Mouse (Mus musculus) intestine, embryonic 16.5 days (tissue): ENCODE measurements around the gene Gsta2. TPM values are rescaled to one million over a fixed set of nuclear protein-coding genes. Genes with fewer than 3 reads are reported as not detected.

Source experiments
- ATAC-seq: fragments of 200-750 bp; cut with Nextera tagmentation; 2 replicates; pipeline ENCODE4 v1.8.0; 2017; ENCODE audit warnings: moderate TSS enrichment, moderate library complexity
- H3K27ac ChIP-seq: fragments of 300-500 bp; sonication (generic); 2 replicates; pipeline ENCODE4 v1.5.1; 2014; ENCODE audit warnings: mild to moderate bottlenecking, low read length
- H3K27me3 ChIP-seq: fragments of 300-500 bp; sonication (generic); replicated peaks from 2 replicates; pipeline ENCODE4 v1.6.1; 2014; ENCODE audit warnings: low read length, control low read depth, mixed read lengths; ENCODE audit not compliant: control insufficient read depth, insufficient read depth
- H3K36me3 ChIP-seq: fragments of 300-500 bp; sonication (generic); 2 replicates; pipeline ENCODE4 v1.6.1; 2014; ENCODE audit warnings: low read length, control low read depth; ENCODE audit not compliant: control insufficient read depth, insufficient read depth
- H3K4me1 ChIP-seq: fragments of 300-500 bp; sonication (generic); 2 replicates; pipeline ENCODE4 v1.6.1; 2014; ENCODE audit warnings: low read length, control low read depth, mixed read lengths; ENCODE audit not compliant: control insufficient read depth, insufficient read depth
- H3K4me2 ChIP-seq: fragments of 300-500 bp; sonication (generic); 2 replicates; pipeline ENCODE4 v1.6.1; 2014; ENCODE audit warnings: low read depth, low read length, control low read depth
- H3K4me3 ChIP-seq: fragments of 300-500 bp; sonication (generic); 2 replicates; pipeline ENCODE4 v1.5.1; 2014; ENCODE audit warnings: mild to moderate bottlenecking, low read length
- H3K9ac ChIP-seq: fragments of 300-500 bp; sonication (generic); 2 replicates; pipeline ENCODE4 v1.6.1; 2014; ENCODE audit warnings: low read depth, low read length
- H3K9me3 ChIP-seq: fragments of 300-500 bp; sonication (generic); 2 replicates; pipeline ENCODE4 v1.6.1; 2016; ENCODE audit warnings: low read length, control low read depth; ENCODE audit not compliant: control insufficient read depth
- WGBS: fragments of 180-500 bp; shearing (Covaris S2); extraction: QIAGEN DNeasy Blood & Tissue Kit; methylation state at CpG from one replicate; pipeline ENCODE4 v1.1.7; 2014; 5-methylcytosine and 5-hydroxymethylcytosine counted together
- polyA plus RNA-seq: library from polyadenylated mRNA; unstranded; fragments of >200 nt; fragmentation: Nextera tagmentation; extraction: Ambion mirVana; gene quantifications from 2 replicates; pipeline ENCODE4 v1.2.1, GENCODE M21; 2015

Gsta2 gene
- polyA plus RNA-seq, 1 experiment from 2014 or later: 77.3 TPM

DNA sequence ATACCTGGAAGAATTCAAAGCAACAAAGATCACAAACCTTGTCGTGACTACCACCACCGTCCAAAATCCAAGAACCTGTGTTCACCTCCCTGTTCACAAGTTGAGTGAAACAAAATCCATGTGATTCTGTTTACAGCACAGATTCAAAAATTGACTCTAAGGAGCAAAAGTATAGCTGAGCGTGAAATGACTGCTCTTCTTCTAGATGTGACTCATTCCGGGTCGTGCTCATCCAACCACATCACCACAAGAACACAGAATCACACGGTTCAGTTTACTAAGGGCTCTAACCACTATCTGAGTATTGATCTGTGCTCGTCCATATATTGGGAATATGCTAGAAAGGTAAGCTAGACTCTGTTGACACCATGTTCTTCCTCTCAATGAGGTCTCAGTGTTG, 31.4 kb upstream of the Gsta2 start:
- Histone ChIP-seq H3K9me3 (no peaks in the 10 kb centered on the region), H3K27me3 (no peaks in the 10 kb centered on the region), H3K4me1 (no peaks in the 10 kb centered on the region), H3K36me3 (no peaks in the 10 kb centered on the region), H3K4me2 (no peak overlapping the region), H3K9ac (no peak overlapping the region), H3K4me3 (no peak overlapping the region), H3K27ac (no peak overlapping the region)
- WGBS: 84% methylated on average over 7 of the region's 7 CpGs
- no peak for ATAC-seq

DNA sequence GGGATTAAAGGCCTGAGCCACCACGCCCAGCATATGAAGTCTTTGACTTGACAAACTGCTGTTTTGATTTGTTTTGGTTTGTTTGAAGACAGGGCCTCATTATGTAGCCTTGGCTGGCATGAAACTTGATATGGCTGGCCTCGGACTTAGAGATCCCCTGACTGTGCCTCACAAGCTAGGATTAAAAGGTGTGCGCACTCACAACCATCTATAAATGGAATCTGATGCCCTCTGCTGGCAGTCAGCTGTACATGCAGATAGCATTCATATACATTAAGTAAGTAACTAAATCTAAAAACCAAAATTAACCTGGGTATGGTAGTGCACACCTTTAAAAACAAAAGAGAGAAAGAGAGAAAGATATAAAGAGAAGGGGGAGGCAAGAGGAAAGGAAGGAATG, 30.3 kb upstream of the Gsta2 start:
- Histone ChIP-seq H3K36me3 (no peaks in the 10 kb centered on the region), H3K9ac (no peak overlapping the region), H3K4me1 (no peaks in the 10 kb centered on the region), H3K27me3 (no peaks in the 10 kb centered on the region), H3K27ac (no peak overlapping the region), H3K4me2 (no peak overlapping the region), H3K4me3 (no peak overlapping the region), H3K9me3 (no peaks in the 10 kb centered on the region)
- 53% methylated on average over 3 of the region's 3 CpGs for WGBS
- no peak for ATAC-seq

DNA sequence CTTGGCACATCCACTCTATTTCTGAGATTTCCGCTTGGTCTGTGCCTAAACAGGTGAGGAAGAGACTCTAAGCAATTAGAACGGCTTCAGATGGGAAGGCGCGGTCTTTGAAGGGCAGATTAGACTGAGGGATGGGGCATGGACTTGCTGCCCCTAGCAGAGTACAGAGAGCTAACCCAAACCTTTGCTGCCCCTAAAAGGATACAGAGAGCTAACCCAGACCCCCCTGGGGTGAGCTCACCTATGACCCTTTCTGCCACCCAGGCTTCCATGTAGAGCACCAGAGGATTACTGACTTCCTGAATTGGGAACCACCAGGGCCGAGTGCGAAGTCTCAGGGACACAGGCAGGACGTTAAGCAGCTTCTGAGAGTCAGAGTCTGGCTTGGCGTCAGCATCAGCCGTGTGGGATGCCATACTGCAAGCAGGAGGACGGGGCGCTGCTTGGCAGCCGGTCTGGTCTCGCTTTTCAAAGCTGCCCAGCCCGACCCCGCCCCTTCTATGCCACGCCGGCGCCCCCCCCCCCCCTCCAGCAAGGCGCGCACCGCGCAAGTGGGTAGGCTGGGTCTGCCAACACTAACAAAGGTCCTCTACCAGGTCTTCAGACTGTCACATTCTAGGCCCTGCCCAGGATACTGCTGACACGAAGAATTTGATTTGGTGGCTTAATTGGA, 22.7 kb upstream of the Gsta2 start, which contains the start of gene Ooep:
Ooep (minus strand) TSS at position 613 of the 673 bp plus-strand sequence.
- WGBS: 8% methylated on average over 21 of the region's 23 CpGs
- Histone ChIP-seq H3K9me3 (no peaks in the 10 kb centered on the region), H3K4me2 (peak within 1 kb of the TSS; percentile 56), H3K27ac (no peak within 1 kb of the TSS), H3K4me3 (peak within 1 kb of the TSS; percentile 32), H3K36me3 (no peaks in the 10 kb centered on the region), H3K9ac (peak within 1 kb of the TSS; percentile 45; the same call in 1 of the 2 replicates), H3K4me1 (peaks cover 5% of the 10 kb centered on the region), H3K27me3 (0 out of 2 replicates have a peak, but pooled peaks cover 3% of the 10 kb centered on the region)
- peak; percentile 69 for ATAC-seq

DNA sequence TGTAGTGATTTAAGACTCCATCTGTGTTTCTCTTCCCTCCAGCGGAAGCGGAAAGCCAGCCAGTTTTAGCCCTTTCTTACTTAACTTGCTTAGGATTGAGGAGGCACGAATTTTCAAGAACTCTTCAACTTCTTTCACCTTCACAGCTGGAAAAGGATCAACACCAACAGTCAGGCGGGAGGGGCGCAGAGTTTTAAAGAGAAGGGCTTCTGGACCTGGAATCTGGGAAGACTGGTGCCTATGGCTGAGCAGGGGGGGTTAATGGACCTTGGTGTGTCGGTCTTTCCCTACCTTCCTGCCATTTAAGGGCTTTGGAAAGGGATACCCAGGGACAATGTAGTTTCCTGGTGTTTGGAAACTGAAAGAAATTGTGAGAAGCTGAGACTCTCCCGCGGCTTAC, 22.0 kb upstream of the Gsta2 start:
- H3K4me2 ChIP-seq: no peak overlapping the region
- 0 out of 2 replicates have a peak, but pooled peaks cover 3% of the 10 kb centered on the region for H3K27me3 ChIP-seq
- H3K4me3 ChIP-seq: peak overlapping the region; percentile 32; the same call in 1 of the 2 replicates
- H3K27ac ChIP-seq: no peak overlapping the region
- 50% methylated on average over 8 of the region's 8 CpGs for WGBS
- peaks cover 5% of the 10 kb centered on the region for H3K4me1 ChIP-seq
- H3K9me3 ChIP-seq: no peaks in the 10 kb centered on the region
- H3K36me3 ChIP-seq: no peaks in the 10 kb centered on the region
- ATAC-seq: no peak
- H3K9ac ChIP-seq: no peak overlapping the region

DNA sequence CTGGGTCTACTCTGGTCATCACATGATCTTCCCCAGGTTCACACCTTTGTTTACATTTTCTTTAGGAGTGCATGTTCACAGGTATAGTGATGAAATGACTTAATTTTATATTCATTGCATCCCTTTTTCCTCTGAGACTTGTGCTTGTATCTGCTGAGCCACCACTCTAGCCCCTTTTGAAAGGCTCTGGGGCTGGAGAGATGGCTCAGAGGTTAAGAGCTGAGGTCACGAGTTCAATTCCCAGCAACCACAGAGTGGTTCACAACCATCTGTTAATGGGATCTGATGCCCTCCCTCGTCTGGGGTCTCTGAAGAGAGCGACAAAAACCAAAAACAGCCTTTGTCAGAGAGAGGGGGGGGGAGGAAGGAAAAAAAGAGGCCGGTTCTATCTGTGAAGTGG, 19.9 kb upstream of the Gsta2 start:
- Histone ChIP-seq H3K4me3 (no peak overlapping the region), H3K36me3 (no peaks in the 10 kb centered on the region), H3K27ac (no peak overlapping the region), H3K9me3 (no peaks in the 10 kb centered on the region), H3K9ac (no peak overlapping the region), H3K27me3 (0 out of 2 replicates have a peak, but pooled peaks cover 3% of the 10 kb centered on the region), H3K4me1 (peaks cover 5% of the 10 kb centered on the region), H3K4me2 (no peak overlapping the region)
- ATAC-seq: peak; percentile 40; the same call in 1 of the 2 replicates
- 65% methylated on average over 4 of the region's 4 CpGs for WGBS

DNA sequence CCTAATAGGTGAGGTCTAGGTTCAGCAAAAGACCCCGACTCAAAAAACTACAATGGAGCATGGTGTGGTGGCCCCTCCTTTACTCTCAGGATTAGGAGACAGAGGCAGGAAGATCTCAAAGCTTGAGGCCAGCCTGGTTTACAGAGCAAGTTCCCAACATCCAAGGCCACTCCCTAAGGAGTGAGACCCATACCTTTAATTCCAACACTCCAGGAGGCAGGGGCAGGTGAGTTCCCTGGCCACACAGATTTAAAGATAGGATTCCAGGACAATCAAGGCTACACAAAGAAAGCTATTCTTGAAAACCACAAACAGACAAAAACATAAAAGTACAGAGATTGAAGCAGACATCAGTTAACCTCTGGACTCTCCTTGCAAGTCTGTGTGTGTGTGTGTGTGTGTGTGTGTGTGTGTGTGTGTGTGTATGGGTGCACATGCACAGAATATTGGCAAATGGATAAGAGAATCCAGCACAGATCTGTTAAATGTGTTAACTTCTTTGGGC, 19.3 kb upstream of the Gsta2 start:
- peak; percentile 44; the same call in 1 of the 2 replicates for ATAC-seq

DNA sequence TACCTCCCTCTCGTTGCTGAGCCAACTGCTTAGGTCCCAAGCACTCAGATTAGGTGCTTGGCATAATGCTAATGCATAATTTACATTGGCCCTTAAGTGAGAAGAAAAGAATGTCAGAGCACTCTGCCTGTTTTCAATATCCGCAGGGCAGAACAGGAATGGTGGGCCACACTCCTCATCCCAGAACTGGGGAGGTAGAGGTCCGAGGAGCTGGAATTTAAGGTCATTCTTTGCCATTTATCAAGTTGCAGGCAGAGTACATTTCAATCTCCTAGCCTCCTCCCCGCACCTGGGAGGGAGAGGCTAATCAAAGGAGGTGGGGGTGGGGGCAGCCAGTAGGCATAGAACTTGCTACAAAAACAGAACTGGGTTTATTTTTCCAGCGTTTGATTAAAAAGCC, 18.8 kb upstream of the Gsta2 start:
- no peak overlapping the region for H3K27ac ChIP-seq
- no peaks in the 10 kb centered on the region for H3K36me3 ChIP-seq
- no peaks in the 10 kb centered on the region for H3K9me3 ChIP-seq
- no peak overlapping the region for H3K4me2 ChIP-seq
- peaks cover 5% of the 10 kb centered on the region for H3K4me1 ChIP-seq
- 51% methylated on average over 5 of the region's 5 CpGs for WGBS
- no peak for ATAC-seq
- H3K4me3 ChIP-seq: no peak overlapping the region
- H3K9ac ChIP-seq: no peak overlapping the region
- H3K27me3 ChIP-seq: 0 out of 2 replicates have a peak, but pooled peaks cover 3% of the 10 kb centered on the region

More for the DNA sequence above, 19.3 kb upstream of the Gsta2 start:
- H3K27ac ChIP-seq: no peak overlapping the region
- H3K36me3 ChIP-seq: no peaks in the 10 kb centered on the region
- WGBS: 73% methylated on average over 1 of the region's 1 CpGs
- H3K27me3 ChIP-seq: 0 out of 2 replicates have a peak, but pooled peaks cover 3% of the 10 kb centered on the region
- no peak overlapping the region for H3K4me2 ChIP-seq
- no peak overlapping the region for H3K4me3 ChIP-seq
- H3K9me3 ChIP-seq: no peaks in the 10 kb centered on the region
- H3K9ac ChIP-seq: no peak overlapping the region
- H3K4me1 ChIP-seq: peaks cover 5% of the 10 kb centered on the region

DNA sequence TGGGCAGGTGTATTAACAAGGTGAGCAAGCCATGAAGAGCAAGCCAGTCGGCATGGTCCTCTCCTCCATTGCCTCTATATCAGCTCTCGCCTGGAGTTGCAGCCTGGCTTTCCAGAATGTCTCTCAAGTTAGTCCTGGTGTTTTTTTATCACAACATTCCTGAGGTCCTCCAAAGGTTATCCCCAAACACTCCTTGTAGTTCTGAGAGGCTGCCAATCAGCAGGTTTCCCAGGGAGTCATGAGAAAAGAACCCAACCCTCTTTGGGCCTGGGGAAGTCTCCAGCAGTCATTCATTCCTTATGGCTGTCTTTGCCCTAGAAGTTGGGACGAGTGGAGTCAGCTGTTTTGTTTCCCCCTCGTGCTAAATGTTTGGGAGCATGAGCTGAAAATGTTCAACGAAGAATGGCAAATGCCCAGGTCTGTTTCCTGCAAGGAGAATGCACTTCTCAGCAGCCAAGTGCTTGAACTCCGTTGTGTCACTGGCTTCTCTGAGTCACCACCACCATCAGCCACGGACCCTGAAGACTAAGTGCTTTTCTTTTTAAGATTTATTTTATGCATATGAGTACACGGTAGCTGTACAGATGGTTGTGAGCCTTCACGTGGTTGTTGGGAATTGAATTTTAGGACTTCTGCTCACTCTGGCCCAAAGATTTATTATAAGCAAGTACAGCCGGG, 17.4 kb upstream of the Gsta2 start:
- no peak for ATAC-seq
- WGBS: 76% methylated on average over 10 of the region's 10 CpGs

DNA sequence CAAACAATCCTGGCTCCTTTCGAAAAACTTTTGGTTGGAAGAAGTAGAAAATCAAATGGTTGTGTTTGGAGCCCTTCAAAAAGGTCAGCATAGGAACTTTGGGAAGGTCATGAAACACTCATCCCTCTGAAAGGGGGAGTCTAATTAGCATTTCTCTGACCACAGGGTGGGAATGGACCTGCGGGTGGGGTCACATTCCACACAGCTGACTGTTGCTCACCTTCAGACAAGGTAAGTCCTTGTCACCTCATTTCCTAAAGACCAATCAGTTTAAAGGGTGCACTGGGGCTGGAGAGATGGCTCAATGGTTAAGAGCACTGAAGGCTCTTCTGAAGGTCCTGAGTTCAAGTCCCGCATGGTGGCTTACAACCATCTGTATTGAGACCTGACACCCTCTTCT, 15.9 kb upstream of the Gsta2 start:
- H3K4me2 ChIP-seq: no peak overlapping the region
- H3K27me3 ChIP-seq: no peaks in the 10 kb centered on the region
- no peak overlapping the region for H3K27ac ChIP-seq
- no peaks in the 10 kb centered on the region for H3K36me3 ChIP-seq
- no peaks in the 10 kb centered on the region for H3K9me3 ChIP-seq
- H3K4me1 ChIP-seq: no peaks in the 10 kb centered on the region
- ATAC-seq: no peak
- H3K9ac ChIP-seq: no peak overlapping the region
- no peak overlapping the region for H3K4me3 ChIP-seq
- WGBS: 95% methylated on average over 3 of the region's 3 CpGs

More for the DNA sequence above, 17.4 kb upstream of the Gsta2 start:
- no peak overlapping the region for H3K27ac ChIP-seq
- H3K9ac ChIP-seq: no peak overlapping the region
- H3K36me3 ChIP-seq: no peaks in the 10 kb centered on the region
- H3K4me2 ChIP-seq: no peak overlapping the region
- 0 out of 2 replicates have a peak, but pooled peaks cover under 1% of the 10 kb centered on the region for H3K27me3 ChIP-seq
- H3K4me3 ChIP-seq: no peak overlapping the region
- H3K4me1 ChIP-seq: peaks cover 1% of the 10 kb centered on the region
- no peaks in the 10 kb centered on the region for H3K9me3 ChIP-seq
